Mouse (Mus musculus) forebrain, embryonic 16.5 days (tissue): ENCODE measurements around the gene Vps54. TPM values are rescaled to one million over a fixed set of nuclear protein-coding genes. Genes with fewer than 3 reads are reported as not detected.

ENCODE experiments used
- ATAC-seq: fragments of 200-750 bp; cut with Nextera tagmentation; 2 replicates; pipeline ENCODE4 v1.8.0; 2017; ENCODE audit warnings: mild to moderate bottlenecking, moderate library complexity
- H3K27ac ChIP-seq: fragments of 300-500 bp; sonication (generic); 2 replicates; pipeline ENCODE4 v1.5.1; 2014; ENCODE audit warnings: low read length, control low read depth
- H3K27me3 ChIP-seq: fragments of 300-500 bp; sonication (generic); replicated peaks from 2 replicates; pipeline ENCODE4 v1.6.1; 2014; ENCODE audit warnings: low read length; ENCODE audit not compliant: control insufficient read depth, insufficient read depth
- H3K36me3 ChIP-seq: fragments of 300-500 bp; sonication (generic); 2 replicates; pipeline ENCODE4 v1.6.1; 2014; ENCODE audit not compliant: control insufficient read depth, insufficient read depth
- H3K4me1 ChIP-seq: fragments of 300-500 bp; sonication (generic); replicated peaks from 2 replicates; pipeline ENCODE4 v1.6.1; 2014; ENCODE audit warnings: low read length; ENCODE audit not compliant: control insufficient read depth, insufficient read depth
- H3K4me2 ChIP-seq: fragments of 300-500 bp; sonication (generic); 2 replicates; pipeline ENCODE4 v1.6.1; 2014; ENCODE audit warnings: mild to moderate bottlenecking, low read length, control low read depth
- H3K4me3 ChIP-seq: fragments of 300-500 bp; sonication (generic); replicated peaks from 2 replicates; pipeline ENCODE4 v1.5.1; 2014; ENCODE audit warnings: mild to moderate bottlenecking, low read length, control low read depth
- H3K9ac ChIP-seq: fragments of 300-500 bp; sonication (generic); replicated peaks from 2 replicates; pipeline ENCODE4 v1.6.1; 2014; ENCODE audit warnings: low read depth, low read length, control low read depth
- H3K9me3 ChIP-seq: fragments of 300-500 bp; sonication (generic); 2 replicates; pipeline ENCODE4 v1.6.1; 2016; ENCODE audit warnings: low read length; ENCODE audit not compliant: control insufficient read depth
- WGBS: fragments of 180-500 bp; shearing (Covaris S2); extraction: QIAGEN DNeasy Blood & Tissue Kit; methylation state at CpG from one replicate; pipeline ENCODE4 v1.1.7; 2014; 5-methylcytosine and 5-hydroxymethylcytosine counted together
- polyA plus RNA-seq: library from polyadenylated mRNA; unstranded; fragments of >200 nt; fragmentation: Nextera tagmentation; extraction: Ambion mirVana; gene quantifications from 2 replicates; pipeline ENCODE4 v1.2.1, GENCODE M21; 2015

The Vps54 gene
- polyA plus RNA-seq, 1 experiment from 2014 or later: 11.1 TPM

- no peak for ATAC-seq
- Histone ChIP-seq H3K4me2 (no peak overlapping the region), H3K9ac (no peak overlapping the region), H3K4me3 (no peak overlapping the region), H3K36me3 (no peaks in the 10 kb centered on the region), H3K4me1 (no peaks in the 10 kb centered on the region), H3K27me3 (no peaks in the 10 kb centered on the region), H3K27ac (no peak overlapping the region), H3K9me3 (no peaks in the 10 kb centered on the region)
- WGBS: 90% methylated on average over 2 of the region's 2 CpGs
Measured at GRCm38 (mm10) chr11:21221396-21221795, 17.7 kb upstream of the Vps54 start.

- Histone ChIP-seq H3K4me1 (no peaks in the 10 kb centered on the region), H3K36me3 (no peaks in the 10 kb centered on the region), H3K27me3 (no peaks in the 10 kb centered on the region), H3K4me3 (no peak overlapping the region), H3K9me3 (no peaks in the 10 kb centered on the region), H3K4me2 (no peak overlapping the region), H3K9ac (no peak overlapping the region), H3K27ac (no peak overlapping the region)
- ATAC-seq: no peak
- WGBS: 88% methylated on average over 4 of the region's 4 CpGs
Measured at GRCm38 (mm10) chr11:21222606-21223207, 16.4 kb upstream of the Vps54 start.

- no peaks in the 10 kb centered on the region for H3K27me3 ChIP-seq
- no peaks in the 10 kb centered on the region for H3K9me3 ChIP-seq
- 93% methylated on average over 3 of the region's 3 CpGs for WGBS
- H3K9ac ChIP-seq: no peak overlapping the region
- no peak overlapping the region for H3K4me3 ChIP-seq
- no peaks in the 10 kb centered on the region for H3K36me3 ChIP-seq
- ATAC-seq: no peak
- H3K4me2 ChIP-seq: no peak overlapping the region
- H3K27ac ChIP-seq: no peak overlapping the region
- H3K4me1 ChIP-seq: no peaks in the 10 kb centered on the region
Measured at GRCm38 (mm10) chr11:21223539-21223938, 15.5 kb upstream of the Vps54 start.

GRCm38 (mm10) chr11:21224041-21224440, 15.0 kb upstream of the Vps54 start:
- H3K27me3 ChIP-seq: no peaks in the 10 kb centered on the region
- H3K4me3 ChIP-seq: no peak overlapping the region
- H3K9me3 ChIP-seq: no peaks in the 10 kb centered on the region
- no peak overlapping the region for H3K27ac ChIP-seq
- no peaks in the 10 kb centered on the region for H3K4me1 ChIP-seq
- no peak for ATAC-seq
- no peak overlapping the region for H3K4me2 ChIP-seq
- no peaks in the 10 kb centered on the region for H3K36me3 ChIP-seq
- 86% methylated on average over 6 of the region's 6 CpGs for WGBS
- no peak overlapping the region for H3K9ac ChIP-seq

GRCm38 (mm10) chr11:21224446-21224845, 14.6 kb upstream of the Vps54 start:
- no peak overlapping the region for H3K4me3 ChIP-seq
- H3K9me3 ChIP-seq: no peaks in the 10 kb centered on the region
- ATAC-seq: no peak

GRCm38 (mm10) chr11:21224983-21225382, 14.1 kb upstream of the Vps54 start:
- Histone ChIP-seq H3K9me3 (no peaks in the 10 kb centered on the region), H3K4me1 (no peaks in the 10 kb centered on the region), H3K4me2 (no peak overlapping the region), H3K27me3 (no peaks in the 10 kb centered on the region), H3K4me3 (no peak overlapping the region), H3K9ac (no peak overlapping the region), H3K36me3 (no peaks in the 10 kb centered on the region), H3K27ac (no peak overlapping the region)
- no peak for ATAC-seq

More at GRCm38 (mm10) chr11:21224446-21224845, 14.6 kb upstream of the Vps54 start:
- no peaks in the 10 kb centered on the region for H3K27me3 ChIP-seq
- no peak overlapping the region for H3K9ac ChIP-seq
- H3K4me2 ChIP-seq: no peak overlapping the region
- no peaks in the 10 kb centered on the region for H3K36me3 ChIP-seq
- H3K27ac ChIP-seq: no peak overlapping the region
- no peaks in the 10 kb centered on the region for H3K4me1 ChIP-seq

GRCm38 (mm10) chr11:21235381-21235780, 3.7 kb upstream of the Vps54 start:
- Histone ChIP-seq H3K36me3 (no peaks in the 10 kb centered on the region), H3K4me1 (peaks cover 6% of the 10 kb centered on the region), H3K9ac (no peak overlapping the region), H3K4me2 (no peak overlapping the region), H3K27me3 (no peaks in the 10 kb centered on the region), H3K9me3 (no peaks in the 10 kb centered on the region), H3K27ac (no peak overlapping the region), H3K4me3 (no peak overlapping the region)
- no peak for ATAC-seq

- no peaks in the 10 kb centered on the region for H3K36me3 ChIP-seq
- H3K27ac ChIP-seq: no peak overlapping the region
- no peak for ATAC-seq
- H3K9me3 ChIP-seq: no peaks in the 10 kb centered on the region
- H3K4me3 ChIP-seq: no peak overlapping the region
- 52% methylated on average over 2 of the region's 2 CpGs for WGBS
- H3K27me3 ChIP-seq: no peaks in the 10 kb centered on the region
- no peak overlapping the region for H3K9ac ChIP-seq
- H3K4me1 ChIP-seq: peaks cover 8% of the 10 kb centered on the region
- no peak overlapping the region for H3K4me2 ChIP-seq
Measured at GRCm38 (mm10) chr11:21235821-21236220, 3.3 kb upstream of the Vps54 start.

- Histone ChIP-seq H3K4me1 (peaks cover 12% of the 10 kb centered on the region), H3K9ac (no peak overlapping the region), H3K36me3 (no peaks in the 10 kb centered on the region), H3K4me3 (no peak overlapping the region), H3K27ac (no peak overlapping the region), H3K9me3 (no peaks in the 10 kb centered on the region), H3K27me3 (no peaks in the 10 kb centered on the region), H3K4me2 (no peak overlapping the region)
- ATAC-seq: no peak
- 87% methylated on average over 4 of the region's 4 CpGs for WGBS
Measured at GRCm38 (mm10) chr11:21236996-21237395, 2.1 kb upstream of the Vps54 start.
